Mouse (Mus musculus) liver, embryonic 15.5 days (tissue): Measurements from ENCODE around the gene Spred2. TPM values are rescaled to one million over a fixed set of nuclear protein-coding genes. Genes with fewer than 3 reads are reported as not detected.

Experiments
- ATAC-seq: fragments of 200-750 bp; cut with Nextera tagmentation; 2 replicates; pipeline ENCODE4 v1.8.0; 2017; ENCODE audit warnings: moderate number of reproducible peaks, mild to moderate bottlenecking, moderate library complexity; ENCODE audit not compliant: insufficient read depth
- H3K27ac ChIP-seq: fragments of 300-500 bp; sonication (generic); replicated peaks from 2 replicates; pipeline ENCODE4 v1.5.1; 2015; ENCODE audit warnings: mild to moderate bottlenecking, inconsistent platforms
- H3K27me3 ChIP-seq: fragments of 300-500 bp; sonication (generic); 2 replicates; pipeline ENCODE4 v1.6.1; 2015; ENCODE audit warnings: mild to moderate bottlenecking, inconsistent platforms
- H3K36me3 ChIP-seq: fragments of 300-500 bp; sonication (generic); replicated peaks from 2 replicates; pipeline ENCODE4 v1.6.1; 2015; ENCODE audit warnings: moderate library complexity, mild to moderate bottlenecking, inconsistent platforms
- H3K4me1 ChIP-seq: fragments of 300-500 bp; sonication (generic); replicated peaks from 2 replicates; pipeline ENCODE4 v1.6.1; 2015; ENCODE audit warnings: inconsistent platforms
- H3K4me2 ChIP-seq: fragments of 300-500 bp; sonication (generic); 2 replicates; pipeline ENCODE4 v1.6.1; 2015; ENCODE audit warnings: moderate library complexity, mild to moderate bottlenecking, inconsistent platforms
- H3K4me3 ChIP-seq: fragments of 300-500 bp; sonication (generic); replicated peaks from 2 replicates; pipeline ENCODE4 v1.5.1; 2015; ENCODE audit warnings: mild to moderate bottlenecking, inconsistent platforms
- H3K9ac ChIP-seq: fragments of 300-500 bp; sonication (generic); 2 replicates; pipeline ENCODE4 v1.6.1; 2015; ENCODE audit warnings: moderate library complexity, mild to moderate bottlenecking, inconsistent platforms
- H3K9me3 ChIP-seq: fragments of 300-500 bp; sonication (generic); replicated peaks from 2 replicates; pipeline ENCODE4 v1.6.1; 2016; ENCODE audit warnings: inconsistent platforms
- WGBS: fragments of 180-500 bp; shearing (Covaris S2); methylation state at CpG from one replicate; pipeline ENCODE4 v1.1.7; 2015; ENCODE audit warnings: mixed read lengths; ENCODE audit not compliant: insufficient replicate concordance; 5-methylcytosine and 5-hydroxymethylcytosine counted together
- polyA plus RNA-seq: library from polyadenylated mRNA; unstranded; fragments of >200 nt; fragmentation: Nextera tagmentation; extraction: Ambion mirVana; gene quantifications from 2 replicates; pipeline ENCODE4 v1.2.1, GENCODE M21; 2015

Gene Spred2
- polyA plus RNA-seq, 1 experiment from 2014 or later = 1.5 TPM

DNA sequence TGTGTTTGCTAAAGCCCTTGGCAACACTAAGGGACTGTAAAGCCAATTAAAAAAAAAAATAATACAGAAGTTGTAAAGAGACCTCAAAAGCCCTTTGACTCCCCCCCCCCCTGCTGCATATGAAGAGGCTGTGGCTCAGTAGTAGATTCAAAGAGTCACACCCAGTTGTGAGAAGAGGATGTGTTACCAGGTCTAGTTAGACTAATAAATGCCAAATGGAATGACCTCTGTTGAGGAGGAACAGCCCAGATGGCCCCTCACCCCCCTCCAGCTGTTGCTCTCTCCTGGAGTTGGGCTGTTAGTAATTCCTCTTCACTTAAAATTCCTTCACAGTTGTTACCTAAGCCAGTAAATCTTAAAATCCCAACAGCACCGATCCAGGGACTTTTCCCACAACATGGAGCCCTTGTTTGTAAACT is 62.3 kb downstream of the Spred2 start:
- no peak for ATAC-seq
- Histone ChIP-seq H3K9me3 (no peaks in the 10 kb centered on the region), H3K4me2 (peak overlapping the region; percentile 29), H3K36me3 (no peaks in the 10 kb centered on the region), H3K4me1 (peaks cover 73% of the 10 kb centered on the region), H3K4me3 (no peak overlapping the region), H3K9ac (0 out of 2 replicates have a peak overlapping the region, but pooled peaks have one; percentile 3), H3K27ac (peak overlapping the region; percentile 65), H3K27me3 (no peaks in the 10 kb centered on the region)
- 28% methylated on average over 1 of the region's 1 CpGs for WGBS

DNA sequence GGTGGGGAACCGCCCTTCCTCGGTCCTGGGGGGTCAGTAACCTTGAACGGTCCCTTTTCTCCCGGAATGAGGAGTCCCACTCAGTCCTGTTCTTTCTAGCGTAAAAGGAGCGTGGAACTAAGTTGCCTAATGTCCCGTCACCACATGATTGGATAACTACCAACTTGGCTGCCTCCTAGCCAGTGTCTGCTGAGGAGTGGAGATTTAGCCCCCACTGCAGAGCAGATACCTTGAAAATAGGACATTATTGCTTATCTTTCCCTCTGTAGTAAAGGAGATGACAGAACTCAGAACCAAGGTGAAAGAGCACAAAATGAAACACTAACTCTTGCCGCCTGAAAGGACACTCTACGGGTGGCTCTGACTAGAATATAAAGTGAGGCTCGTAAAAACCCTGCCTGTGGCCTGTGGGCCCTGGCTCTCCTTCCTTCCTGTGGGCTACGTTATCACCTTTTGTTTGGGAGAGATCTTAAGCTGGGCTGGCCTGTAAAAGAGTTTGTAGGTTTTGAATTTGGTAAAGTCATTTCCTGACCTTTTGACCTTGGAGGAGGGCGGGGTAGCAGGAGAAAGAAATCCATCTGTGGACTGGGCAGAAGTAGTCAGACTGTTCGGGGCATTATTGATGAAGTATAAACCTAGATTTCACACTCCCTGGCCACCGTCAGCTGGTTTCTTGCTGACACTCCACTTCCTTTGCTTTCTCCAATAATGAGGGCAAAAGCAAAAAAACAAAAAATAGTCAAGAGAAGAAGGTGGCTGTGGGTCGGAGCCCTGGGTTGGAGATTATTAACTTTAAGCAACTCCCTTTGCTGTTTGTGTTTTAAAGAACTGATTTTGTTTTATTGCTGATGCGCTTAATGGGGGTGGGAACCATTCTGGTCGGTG is 62.9 kb downstream of the Spred2 start:
- Histone ChIP-seq H3K4me3 (no peak overlapping the region), H3K27ac (peak overlapping the region; percentile 65), H3K9ac (0 out of 2 replicates have a peak overlapping the region, but pooled peaks have one; percentile 3), H3K4me1 (peaks cover 74% of the 10 kb centered on the region), H3K4me2 (peak overlapping the region; percentile 29), H3K9me3 (no peaks in the 10 kb centered on the region), H3K27me3 (no peaks in the 10 kb centered on the region), H3K36me3 (no peaks in the 10 kb centered on the region)
- 13% methylated on average over 17 of the region's 17 CpGs for WGBS
- peak; percentile 21; the same call in 1 of the 2 replicates for ATAC-seq

DNA sequence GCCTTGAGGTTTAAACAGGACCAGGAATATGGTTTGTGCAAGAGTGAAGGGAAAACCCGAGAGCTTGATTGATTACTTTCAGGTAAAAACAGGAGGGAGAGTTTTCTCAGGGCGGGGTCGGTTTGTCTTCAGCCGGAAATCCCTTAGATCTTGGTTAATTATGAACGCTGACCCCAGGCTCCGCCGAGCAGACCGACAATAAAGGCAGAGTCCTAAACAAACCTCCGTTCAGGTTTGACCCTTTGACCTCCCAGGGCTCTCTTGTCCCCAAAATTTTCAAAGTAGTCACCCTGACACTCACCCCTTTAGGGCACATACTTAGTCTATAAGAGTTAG is 63.5 kb downstream of the Spred2 start:
- 14% methylated on average over 9 of the region's 9 CpGs for WGBS
- H3K36me3 ChIP-seq = no peaks in the 10 kb centered on the region
- H3K9ac ChIP-seq = no peak overlapping the region
- no peak overlapping the region for H3K4me3 ChIP-seq
- peaks cover 76% of the 10 kb centered on the region for H3K4me1 ChIP-seq
- H3K27me3 ChIP-seq = no peaks in the 10 kb centered on the region
- H3K4me2 ChIP-seq = peak overlapping the region; percentile 29
- peak overlapping the region; percentile 30; the same call in 1 of the 2 replicates for H3K27ac ChIP-seq
- no peaks in the 10 kb centered on the region for H3K9me3 ChIP-seq
- no peak for ATAC-seq

DNA sequence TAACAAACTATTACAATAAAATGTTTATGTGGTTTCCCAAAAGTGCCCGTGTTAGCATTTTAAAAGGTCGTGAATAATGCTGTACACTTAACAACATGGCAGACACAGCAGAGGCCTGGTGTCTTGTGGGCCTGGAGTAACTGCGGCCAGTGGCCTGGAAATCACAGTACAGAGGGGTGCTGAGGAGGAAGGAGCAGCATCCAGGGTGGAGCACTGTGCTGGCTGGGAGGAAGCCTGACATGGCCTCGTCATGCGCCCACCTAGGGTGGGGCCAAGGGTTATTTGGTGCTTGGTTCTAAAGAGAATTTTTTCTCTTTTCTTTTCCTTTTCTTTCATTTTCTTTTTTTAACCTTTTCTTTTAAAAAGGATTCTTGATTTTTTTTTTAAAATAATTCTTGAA is 64.0 kb downstream of the Spred2 start:
- no peak overlapping the region for H3K4me2 ChIP-seq
- no peaks in the 10 kb centered on the region for H3K27me3 ChIP-seq
- no peaks in the 10 kb centered on the region for H3K36me3 ChIP-seq
- no peak overlapping the region for H3K9ac ChIP-seq
- H3K27ac ChIP-seq = peak overlapping the region; percentile 49; the same call in 1 of the 2 replicates
- no peak overlapping the region for H3K4me3 ChIP-seq
- peaks cover 77% of the 10 kb centered on the region for H3K4me1 ChIP-seq
- 40% methylated on average over 5 of the region's 5 CpGs for WGBS
- no peak for ATAC-seq
- H3K9me3 ChIP-seq = no peaks in the 10 kb centered on the region

DNA sequence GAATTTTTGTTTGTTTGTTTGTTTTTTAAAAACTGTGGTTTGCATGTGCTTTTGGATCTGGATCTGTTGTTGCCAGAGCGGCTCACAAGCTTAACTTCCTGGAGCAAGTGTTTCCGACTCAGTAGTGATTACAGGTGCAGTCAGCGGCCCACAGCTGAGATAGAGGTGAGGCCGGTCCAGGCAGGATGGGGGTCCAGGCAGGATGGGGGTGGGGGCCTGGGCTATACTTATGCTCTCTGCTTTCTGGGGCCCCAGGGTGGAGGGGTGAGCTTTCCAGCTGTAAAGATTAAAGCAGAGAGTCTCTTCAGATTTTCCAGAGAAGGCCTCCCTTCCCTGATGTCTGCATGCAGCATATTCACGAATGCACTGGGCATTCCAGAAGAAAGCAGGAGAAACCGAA is 64.5 kb downstream of the Spred2 start:
- Histone ChIP-seq H3K27me3 (no peaks in the 10 kb centered on the region), H3K9ac (no peak overlapping the region), H3K4me1 (peaks cover 81% of the 10 kb centered on the region), H3K9me3 (no peaks in the 10 kb centered on the region), H3K27ac (0 out of 2 replicates have a peak overlapping the region, but pooled peaks have one; percentile 20), H3K4me2 (no peak overlapping the region), H3K36me3 (no peaks in the 10 kb centered on the region), H3K4me3 (no peak overlapping the region)
- ATAC-seq = no peak
- whole genome bisulfite sequencing = 46% methylated on average over 6 of the region's 6 CpGs

DNA sequence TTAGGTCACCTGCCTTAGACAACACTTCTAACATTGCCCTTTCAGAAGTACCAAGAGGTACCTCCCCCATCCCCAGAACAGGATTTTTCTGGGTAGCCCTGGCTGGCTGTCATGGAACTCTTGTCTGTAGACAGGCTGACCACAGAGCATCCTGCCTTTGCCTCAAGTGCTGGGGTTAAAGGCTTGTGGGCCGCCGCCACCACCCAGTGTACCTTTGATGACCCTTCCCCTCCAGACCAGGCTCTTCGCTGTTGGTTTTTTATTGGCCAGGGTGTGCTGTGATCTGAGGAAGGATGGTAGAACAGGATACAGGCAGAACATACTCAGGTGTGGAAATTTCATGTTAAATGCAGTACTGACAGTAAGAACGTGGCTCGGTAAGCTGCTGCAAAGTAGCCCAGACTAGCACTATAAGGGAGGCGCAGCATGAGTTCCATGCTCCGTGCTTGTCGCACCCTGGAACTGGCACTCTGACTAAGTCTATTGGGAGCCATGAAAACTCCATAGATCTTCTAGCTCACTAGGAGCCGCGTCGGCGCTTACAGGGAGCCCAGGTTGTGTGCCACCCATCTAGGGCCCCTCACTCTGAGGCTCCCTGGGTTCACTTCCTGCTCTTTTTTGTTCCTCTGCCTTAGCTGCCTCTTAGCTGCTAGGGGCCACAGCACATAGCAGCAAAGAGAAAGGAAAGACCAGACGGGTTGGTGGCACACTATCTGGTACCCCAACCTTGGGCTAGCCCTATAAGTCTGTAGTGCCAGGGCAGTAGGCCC is 65.2 kb downstream of the Spred2 start:
- H3K9ac ChIP-seq = no peak overlapping the region; the same call in 1 of the 2 replicates
- H3K4me3 ChIP-seq = no peak overlapping the region
- ATAC-seq = no peak
- no peaks in the 10 kb centered on the region for H3K36me3 ChIP-seq
- peaks cover 85% of the 10 kb centered on the region for H3K4me1 ChIP-seq
- 0 out of 2 replicates have a peak overlapping the region, but pooled peaks have one; percentile 20 for H3K27ac ChIP-seq
- 44% methylated on average over 13 of the region's 13 CpGs for WGBS
- no peak overlapping the region for H3K4me2 ChIP-seq
- H3K9me3 ChIP-seq = no peaks in the 10 kb centered on the region
- no peaks in the 10 kb centered on the region for H3K27me3 ChIP-seq

DNA sequence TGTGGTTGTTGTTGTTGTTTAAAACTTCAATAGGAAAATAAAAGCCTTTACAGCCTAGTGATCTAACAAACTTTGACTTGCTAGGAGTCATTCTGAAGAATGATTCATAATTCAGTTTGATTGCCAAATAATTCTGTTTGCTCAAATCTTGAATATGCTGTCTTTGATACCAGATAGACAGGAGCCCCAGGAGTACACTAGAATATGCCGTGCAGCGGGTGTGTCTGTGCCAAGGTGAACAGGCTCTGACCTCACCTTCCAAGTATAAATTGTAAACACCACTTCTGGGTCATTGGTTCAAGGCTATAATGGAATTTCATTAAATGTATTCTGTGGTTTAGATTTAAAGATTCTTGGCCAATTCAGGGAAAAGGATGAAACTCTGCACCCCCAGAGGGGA is 66.6 kb downstream of the Spred2 start:
- no peak overlapping the region for H3K27ac ChIP-seq
- H3K27me3 ChIP-seq = no peaks in the 10 kb centered on the region
- WGBS = 62% methylated on average over 2 of the region's 2 CpGs
- H3K4me3 ChIP-seq = no peak overlapping the region
- no peak for ATAC-seq
- H3K9ac ChIP-seq = no peak overlapping the region
- no peak overlapping the region for H3K4me2 ChIP-seq
- H3K36me3 ChIP-seq = no peaks in the 10 kb centered on the region
- H3K4me1 ChIP-seq = peaks cover 85% of the 10 kb centered on the region
- no peaks in the 10 kb centered on the region for H3K9me3 ChIP-seq

DNA sequence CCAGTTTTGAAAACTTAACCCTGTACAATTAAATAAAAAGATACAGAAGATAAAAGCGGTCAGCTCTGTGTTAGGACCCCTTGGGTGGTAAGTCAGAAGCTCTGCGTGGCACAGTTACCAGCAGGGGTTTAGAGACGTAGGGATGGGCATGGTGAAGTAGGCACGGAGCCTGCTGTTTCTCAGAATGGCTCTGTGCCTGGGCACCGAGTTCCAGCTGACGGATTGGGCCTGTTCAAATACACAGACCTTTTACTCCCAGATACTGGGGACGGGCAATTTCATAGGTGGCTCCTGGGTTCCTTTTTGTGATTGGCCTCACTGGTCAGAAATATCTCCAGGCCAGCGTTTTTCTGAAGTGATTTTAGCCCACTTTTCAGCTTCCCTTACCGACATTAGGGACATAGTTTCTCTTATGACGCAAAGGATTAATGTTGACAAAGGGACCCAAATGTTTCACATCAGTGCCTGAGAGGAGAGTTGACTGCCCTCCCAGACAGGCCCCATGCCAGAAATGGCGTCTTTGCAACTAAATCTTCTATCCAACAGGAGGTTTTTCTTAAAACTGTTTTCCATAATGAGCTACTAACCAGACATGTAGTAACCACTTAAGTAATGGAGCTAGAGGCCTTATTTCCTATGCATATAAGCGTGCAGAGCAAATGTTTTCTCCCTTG is 67.3 kb downstream of the Spred2 start:
- WGBS = 64% methylated on average over 12 of the region's 12 CpGs
- Histone ChIP-seq H3K4me2 (no peak overlapping the region), H3K27ac (no peak overlapping the region; the same call in 1 of the 2 replicates), H3K9ac (no peak overlapping the region), H3K9me3 (no peaks in the 10 kb centered on the region), H3K4me1 (peaks cover 78% of the 10 kb centered on the region), H3K4me3 (no peak overlapping the region), H3K36me3 (no peaks in the 10 kb centered on the region), H3K27me3 (no peaks in the 10 kb centered on the region)
- no peak for ATAC-seq

DNA sequence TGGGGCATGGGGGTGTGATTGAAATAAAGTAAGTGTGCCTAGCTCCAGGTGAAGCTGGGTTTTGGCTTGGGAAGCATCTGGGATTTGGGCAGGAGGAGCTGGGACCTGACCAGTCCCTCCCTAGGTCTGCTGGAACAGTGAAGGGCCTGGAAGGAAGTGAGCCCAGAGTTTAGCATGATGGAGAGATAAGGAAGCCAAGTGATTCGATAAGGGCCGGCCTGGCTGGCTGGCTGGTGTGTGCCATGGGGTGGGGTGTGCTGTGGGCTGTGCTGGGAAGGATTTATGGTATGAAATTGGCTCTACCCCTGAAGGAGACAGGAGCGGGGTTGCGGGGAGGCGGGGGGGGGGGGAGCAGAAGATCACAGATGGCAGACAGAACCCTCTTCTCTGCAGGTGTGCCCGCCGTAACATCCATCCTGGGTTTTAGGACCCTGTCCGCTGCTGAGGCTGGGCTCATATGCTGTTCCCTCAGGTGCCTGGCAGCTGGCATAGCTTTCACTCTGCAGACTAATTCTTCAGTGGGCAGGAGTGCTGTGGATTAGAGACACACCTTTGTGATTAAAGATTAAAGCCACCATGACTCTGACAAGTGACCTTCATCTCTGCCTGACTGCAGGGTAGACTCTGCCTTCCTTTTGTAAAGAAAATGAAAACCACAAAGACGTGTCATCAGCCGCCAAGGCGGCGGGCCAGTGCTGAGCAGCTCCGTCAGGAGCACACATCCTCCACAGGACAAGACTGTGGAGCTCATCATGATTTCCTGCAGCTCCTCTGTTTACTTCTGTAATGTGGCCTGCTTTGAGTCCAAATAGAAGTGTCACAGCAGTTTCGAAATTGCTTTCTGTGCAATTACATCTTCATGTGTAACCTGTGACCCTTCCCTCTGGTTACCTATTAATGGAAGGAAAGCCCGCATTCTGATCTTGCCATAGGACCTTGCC is 68.4 kb downstream of the Spred2 start:
- H3K36me3 ChIP-seq = no peaks in the 10 kb centered on the region
- peak; percentile 20 for ATAC-seq
- H3K27ac ChIP-seq = peak overlapping the region; percentile 61
- no peaks in the 10 kb centered on the region for H3K9me3 ChIP-seq
- H3K4me2 ChIP-seq = peak overlapping the region; percentile 25
- peaks cover 72% of the 10 kb centered on the region for H3K4me1 ChIP-seq
- no peak overlapping the region for H3K9ac ChIP-seq
- WGBS = 30% methylated on average over 14 of the region's 15 CpGs
- H3K27me3 ChIP-seq = no peaks in the 10 kb centered on the region
- H3K4me3 ChIP-seq = no peak overlapping the region

DNA sequence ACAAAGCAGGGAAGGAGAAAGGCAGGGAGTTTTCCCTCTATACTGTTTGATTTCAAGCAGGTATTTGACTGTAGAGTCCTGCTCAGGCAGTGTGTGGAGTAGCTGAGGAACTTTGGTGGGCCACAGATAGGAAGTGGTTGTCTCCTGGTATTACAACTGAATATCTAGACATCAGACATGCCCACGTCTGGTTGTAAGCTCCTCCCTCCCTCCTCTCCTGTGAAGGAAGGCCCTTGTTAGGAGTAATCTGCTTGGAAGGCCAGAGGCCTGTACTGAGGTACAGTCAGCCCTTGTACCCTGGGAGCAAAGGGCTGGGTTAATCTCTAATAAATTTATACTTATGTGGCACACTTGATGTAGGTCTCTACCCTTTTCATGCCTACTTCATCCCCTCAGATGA is 69.6 kb downstream of the Spred2 start:
- Histone ChIP-seq H3K4me2 (no peak overlapping the region; the same call in 1 of the 2 replicates), H3K9ac (no peak overlapping the region), H3K4me3 (no peak overlapping the region), H3K27me3 (no peaks in the 10 kb centered on the region), H3K4me1 (peaks cover 66% of the 10 kb centered on the region), H3K36me3 (0 out of 2 replicates have a peak, but pooled peaks cover under 1% of the 10 kb centered on the region), H3K27ac (peak overlapping the region; percentile 61), H3K9me3 (no peaks in the 10 kb centered on the region)
- ATAC-seq = peak; percentile 68
- 0% methylated on average over 1 of the region's 1 CpGs for WGBS
